Mouse (Mus musculus): ENCODE data around the gene Zfp710.

DNA sequence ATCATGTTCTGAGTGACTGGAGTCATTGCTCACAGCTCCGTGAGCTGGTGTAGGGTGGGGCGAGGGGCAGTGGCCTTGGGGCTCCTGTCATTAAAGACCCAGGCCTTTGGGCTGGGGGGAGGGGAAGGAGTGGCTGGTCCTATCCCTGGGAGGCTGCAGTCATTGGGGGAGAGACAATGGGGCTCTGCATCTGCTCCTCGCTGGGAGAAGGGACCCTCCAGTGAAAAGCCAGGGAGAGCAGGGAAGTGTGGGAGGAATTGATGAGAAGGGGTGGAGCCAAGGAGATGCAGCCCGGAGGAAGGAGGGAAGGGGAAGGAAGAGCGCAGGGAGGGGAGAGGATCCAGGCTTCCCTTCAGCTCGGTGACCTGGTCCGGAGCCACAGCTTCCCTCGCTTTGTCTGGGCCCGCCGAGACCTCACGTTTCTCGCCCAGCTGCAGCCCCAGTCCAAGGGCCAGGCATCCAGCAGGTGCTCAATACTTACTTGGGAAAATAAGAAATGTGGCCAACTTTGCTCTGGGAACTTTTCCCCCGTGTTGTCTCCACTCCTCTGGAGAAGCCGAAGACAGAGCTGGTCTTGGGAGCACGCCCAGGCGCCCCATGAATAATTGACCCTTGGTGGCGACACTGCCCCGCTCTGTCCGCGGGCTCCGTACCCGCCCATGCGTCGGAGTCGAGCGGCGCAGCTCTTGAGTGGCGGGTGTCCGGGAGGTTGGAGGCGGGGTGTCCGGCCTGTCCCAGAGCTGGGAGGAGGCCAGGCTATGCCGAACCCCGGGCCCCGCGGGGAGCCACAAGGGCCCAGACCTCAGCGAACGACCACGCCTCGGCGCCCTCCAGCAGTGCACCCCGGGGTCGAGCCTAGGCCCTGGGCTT is at the start of gene Zfp710:
- TF ChIP-seq HCFC1 (IDR thresholded peaks at IDR 0.05; ENCODE audit: borderline replicate concordance, insufficient read depth, low read length) (no peak), ZC3H11A (IDR thresholded peaks at IDR 0.05; ENCODE audit: borderline replicate concordance, low read depth, low read length) (no peak), CHD2 (IDR thresholded peaks at IDR 0.05; ENCODE audit: low read depth, low read length) (no peak)

Measured in ES-E14 (cell line).